Mouse (Mus musculus): ENCODE results near the gene Scd4. TPM values are rescaled to one million over a fixed set of nuclear protein-coding genes. Genes with fewer than 3 reads are reported as not detected.
A peak's percentile ranks its signal among the peaks of the same experiment; 100 is the strongest.
"Not testable (repeated sequence)": the region's sequence is repeated elsewhere in the genome, so short reads cannot be mapped to it uniquely, and the experiment has no call there.

The Scd4 gene
- polyA plus RNA-seq, 1 experiment from 2014 or later = 0.15 TPM

- H3K4me2 ChIP-seq = not testable (repeated sequence)
- 83% methylated on average over 10 of the region's 10 CpGs for WGBS
Observed at GRCm38 (mm10) chr19:44367076-44367475, 34.2 kb downstream of the Scd4 start.

GRCm38 (mm10) chr19:44369371-44369770, 36.5 kb downstream of the Scd4 start:
- Histone ChIP-seq H3K9me3 (no peaks in the 10 kb centered on the region), H3K4me1 (no peaks in the 10 kb centered on the region), H3K4me2 (no peak overlapping the region), H3K4me3 (replicated peaks) (no peak overlapping the region), H3K9ac (no peak overlapping the region), H3K27me3 (replicated peaks) (no peaks in the 10 kb centered on the region), H3K36me3 (no peaks in the 10 kb centered on the region), H3K27ac (no peak overlapping the region)
- no peak for ATAC-seq (ENCODE audit: insufficient read depth, low FRiP score, low read depth)
- WGBS = 76% methylated on average over 8 of the region's 8 CpGs

More at GRCm38 (mm10) chr19:44367076-44367475, 34.2 kb downstream of the Scd4 start:
- H3K36me3 ChIP-seq; ATAC-seq (ENCODE audit: insufficient read depth, low FRiP score, low read depth); H3K4me1 ChIP-seq; H3K27ac ChIP-seq; H3K9ac ChIP-seq; H3K9me3 ChIP-seq; H3K4me3 ChIP-seq (replicated peaks); H3K27me3 ChIP-seq (replicated peaks): not testable (repeated sequence)

GRCm38 (mm10) chr19:44370231-44370630, 37.3 kb downstream of the Scd4 start:
- Histone ChIP-seq H3K4me1 (no peaks in the 10 kb centered on the region), H3K27ac (no peak overlapping the region), H3K36me3 (no peaks in the 10 kb centered on the region), H3K9me3 (no peaks in the 10 kb centered on the region), H3K9ac (no peak overlapping the region), H3K4me2 (no peak overlapping the region), H3K27me3 (replicated peaks) (no peaks in the 10 kb centered on the region), H3K4me3 (replicated peaks) (no peak overlapping the region)
- ATAC-seq (ENCODE audit: insufficient read depth, low FRiP score, low read depth) = no peak
- 72% methylated on average over 5 of the region's 5 CpGs for WGBS

GRCm38 (mm10) chr19:44372969-44373368, 40.1 kb downstream of the Scd4 start:
- 19% methylated on average over 6 of the region's 6 CpGs for WGBS

GRCm38 (mm10) chr19:44376511-44376951, 43.6 kb downstream of the Scd4 start:
- WGBS = 43% methylated on average over 3 of the region's 3 CpGs
- ATAC-seq (ENCODE audit: insufficient read depth, low FRiP score, low read depth) = no peak
- H3K27ac ChIP-seq = no peak overlapping the region

More at GRCm38 (mm10) chr19:44372969-44373368, 40.1 kb downstream of the Scd4 start:
- H3K27me3 ChIP-seq (replicated peaks) = no peaks in the 10 kb centered on the region
- no peak overlapping the region for H3K9ac ChIP-seq
- no peak overlapping the region for H3K4me2 ChIP-seq
- H3K9me3 ChIP-seq = no peaks in the 10 kb centered on the region
- peak; percentile 83 for ATAC-seq (ENCODE audit: insufficient read depth, low FRiP score, low read depth)
- H3K36me3 ChIP-seq = no peaks in the 10 kb centered on the region
- H3K4me1 ChIP-seq = no peaks in the 10 kb centered on the region
- no peak overlapping the region for H3K27ac ChIP-seq
- H3K4me3 ChIP-seq (replicated peaks) = no peak overlapping the region

GRCm38 (mm10) chr19:44377629-44378375, 44.9 kb downstream of the Scd4 start:
- WGBS = 37% methylated on average over 5 of the region's 5 CpGs
- Histone ChIP-seq H3K4me3 (replicated peaks) (no peak overlapping the region), H3K27me3 (replicated peaks) (no peaks in the 10 kb centered on the region), H3K9ac (no peak overlapping the region), H3K9me3 (no peaks in the 10 kb centered on the region), H3K36me3 (no peaks in the 10 kb centered on the region), H3K4me2 (no peak overlapping the region), H3K4me1 (no peaks in the 10 kb centered on the region), H3K27ac (no peak overlapping the region)
- ATAC-seq (ENCODE audit: insufficient read depth, low FRiP score, low read depth) = peak; percentile 66

More at GRCm38 (mm10) chr19:44376511-44376951, 43.6 kb downstream of the Scd4 start:
- no peaks in the 10 kb centered on the region for H3K9me3 ChIP-seq
- no peaks in the 10 kb centered on the region for H3K36me3 ChIP-seq
- H3K27me3 ChIP-seq (replicated peaks) = no peaks in the 10 kb centered on the region
- no peaks in the 10 kb centered on the region for H3K4me1 ChIP-seq
- H3K9ac ChIP-seq = no peak overlapping the region
- no peak overlapping the region for H3K4me3 ChIP-seq (replicated peaks)
- no peak overlapping the region for H3K4me2 ChIP-seq

GRCm38 (mm10) chr19:44379090-44379489, 46.2 kb downstream of the Scd4 start:
- ATAC-seq (ENCODE audit: insufficient read depth, low FRiP score, low read depth) = no peak
- H3K27ac ChIP-seq = no peak overlapping the region
- H3K4me2 ChIP-seq = no peak overlapping the region
- H3K36me3 ChIP-seq = no peaks in the 10 kb centered on the region
- H3K4me3 ChIP-seq (replicated peaks) = no peak overlapping the region
- no peaks in the 10 kb centered on the region for H3K27me3 ChIP-seq (replicated peaks)
- no peaks in the 10 kb centered on the region for H3K9me3 ChIP-seq
- H3K9ac ChIP-seq = no peak overlapping the region
- no peaks in the 10 kb centered on the region for H3K4me1 ChIP-seq

GRCm38 (mm10) chr19:44380065-44380464, 47.2 kb downstream of the Scd4 start:
- no peak overlapping the region for H3K4me3 ChIP-seq (replicated peaks)
- no peak overlapping the region for H3K9ac ChIP-seq
- no peaks in the 10 kb centered on the region for H3K36me3 ChIP-seq
- no peak overlapping the region for H3K27ac ChIP-seq
- H3K9me3 ChIP-seq = no peaks in the 10 kb centered on the region
- no peaks in the 10 kb centered on the region for H3K4me1 ChIP-seq
- ATAC-seq (ENCODE audit: insufficient read depth, low FRiP score, low read depth) = no peak
- WGBS = 72% methylated on average over 4 of the region's 4 CpGs
- no peaks in the 10 kb centered on the region for H3K27me3 ChIP-seq (replicated peaks)
- no peak overlapping the region for H3K4me2 ChIP-seq

- no peaks in the 10 kb centered on the region for H3K36me3 ChIP-seq
- 83% methylated on average over 12 of the region's 12 CpGs for WGBS
- H3K27ac ChIP-seq = no peak overlapping the region
- H3K9me3 ChIP-seq = no peaks in the 10 kb centered on the region
- no peak overlapping the region for H3K9ac ChIP-seq
- H3K27me3 ChIP-seq (replicated peaks) = no peaks in the 10 kb centered on the region
- no peak for ATAC-seq (ENCODE audit: insufficient read depth, low FRiP score, low read depth)
- 0 out of 2 replicates have a peak, but pooled peaks cover 6% of the 10 kb centered on the region for H3K4me1 ChIP-seq
- no peak overlapping the region for H3K4me2 ChIP-seq
- H3K4me3 ChIP-seq (replicated peaks) = no peak overlapping the region
Observed at GRCm38 (mm10) chr19:44382682-44383321, 49.9 kb downstream of the Scd4 start.

GRCm38 (mm10) chr19:44385887-44386498, 53.1 kb downstream of the Scd4 start:
- H3K4me1 ChIP-seq = 0 out of 2 replicates have a peak, but pooled peaks cover 14% of the 10 kb centered on the region
- ATAC-seq (ENCODE audit: insufficient read depth, low FRiP score, low read depth) = no peak
- H3K4me3 ChIP-seq (replicated peaks) = no peak overlapping the region
- WGBS = 80% methylated on average over 6 of the region's 6 CpGs
- H3K27me3 ChIP-seq (replicated peaks) = no peaks in the 10 kb centered on the region
- no peak overlapping the region for H3K27ac ChIP-seq
- no peaks in the 10 kb centered on the region for H3K9me3 ChIP-seq
- no peak overlapping the region for H3K9ac ChIP-seq
- H3K36me3 ChIP-seq = no peaks in the 10 kb centered on the region
- no peak overlapping the region for H3K4me2 ChIP-seq

GRCm38 (mm10) chr19:44387089-44387671, 54.3 kb downstream of the Scd4 start:
- ATAC-seq (ENCODE audit: insufficient read depth, low FRiP score, low read depth) = no peak
- Histone ChIP-seq H3K9ac (no peak overlapping the region), H3K36me3 (no peaks in the 10 kb centered on the region), H3K9me3 (no peaks in the 10 kb centered on the region), H3K27me3 (replicated peaks) (no peaks in the 10 kb centered on the region), H3K4me2 (no peak overlapping the region), H3K4me3 (replicated peaks) (no peak overlapping the region), H3K27ac (no peak overlapping the region), H3K4me1 (0 out of 2 replicates have a peak, but pooled peaks cover 14% of the 10 kb centered on the region)
- 86% methylated on average over 4 of the region's 4 CpGs for WGBS

All from stomach, embryonic 15.5 days (tissue).